In the genomic region with DNA sequence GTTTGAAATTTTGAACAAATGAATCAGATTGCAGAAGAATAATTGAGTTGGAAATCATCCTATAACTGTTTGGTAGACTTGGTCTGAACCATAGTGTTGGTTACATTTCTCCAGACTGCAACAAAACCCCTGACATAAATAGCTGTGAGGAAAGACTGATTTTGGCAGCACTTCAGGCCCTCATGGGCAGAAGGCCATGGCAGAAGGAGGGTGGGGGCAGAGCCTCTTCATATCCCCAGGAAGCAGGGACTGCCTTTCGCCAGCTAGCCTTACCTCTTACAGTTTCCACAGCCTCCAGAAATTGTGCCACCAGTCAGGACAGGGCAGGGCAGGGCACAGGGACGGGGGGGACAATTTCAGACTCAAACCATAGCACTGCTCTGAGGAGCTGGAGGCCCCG, we compare ENCODE assay signal across 10 mouse cellular contexts. TPM values are rescaled to one million over a fixed set of nuclear protein-coding genes. Genes with fewer than 3 reads are reported as not detected.
DNase-seq lines count a peak whose midpoint lies in the region.
"Had no signal": no experiment of that assay in that cellular context is flagged by ENCODE, and none has a peak within 500 bp of the region (broad histone marks: within the 10 kb centered on the region; RNA-seq: fewer than 3 reads in every experiment).

No protein-coding gene starts in this region.

- peak; percentile 43 for DNase-seq in adrenal gland, postnatal 14 days
- no peak for DNase-seq in adrenal gland, postnatal 4 days (ENCODE audit: low spot score in 2 of 2)
- DNase-seq in Muller cell, postnatal 12 days (ENCODE audit: inconsistent ontology term): peak; percentile 55
- DNase-seq in cerebellum, adult 8-10 months: peak; percentile 54
- DNase-seq in heart, postnatal 14 days: peak; percentile 49 to 54
- no peak for DNase-seq in spleen, postnatal 4 days (ENCODE audit: low spot score in 2 of 2)
- no peak for DNase-seq in layer of hippocampus, postnatal 10 days (ENCODE audit: low spot score in 2 of 2)
- no peak for DNase-seq in spleen, postnatal 14 days (ENCODE audit: low spot score in 2 of 2)
- DNase-seq: thymus, adult 18-20 months had no signal

- intact Hi-C loops in heart, postnatal 14 days (cut with DNase I): no loop called here

RNA-seq across cellular contexts. Expression of a gene that starts 22.0 kb away (rescaled TPM):
- total RNA-seq in adrenal gland, postnatal 14 days (2021): 14.7 and 16.0 TPM in 2 replicates
- 10 to 100 TPM; 29.8 to 35.6 TPM for total RNA-seq in adrenal gland, postnatal 4 days (2021)
- 1 to 10 TPM; 4.5 to 6.9 TPM for total RNA-seq in heart, postnatal 14 days (2021)
- total RNA-seq in layer of hippocampus, postnatal 10 days (2021): 10 to 100 TPM; 38.5 to 43.8 TPM
- total RNA-seq: liver, adult 2 months had no signal

Comparison
In these comparisons a context has a peak if more than half of its experiments do, and no peak if none do; other contexts are left out.
1. DNase-seq: peak in adrenal gland, postnatal 14 days (single experiment), Muller cell, postnatal 12 days (single experiment), cerebellum, adult 8-10 months (single experiment) and heart, postnatal 14 days (2 of 2); none in adrenal gland, postnatal 4 days (0 of 2), spleen, postnatal 4 days (0 of 2), layer of hippocampus, postnatal 10 days (0 of 2) and spleen, postnatal 14 days (0 of 2).